Mouse (Mus musculus) gastrocnemius, postnatal 10 days (tissue): ENCODE data around the gene Bach1. TPM values are rescaled to one million over a fixed set of nuclear protein-coding genes. Genes with fewer than 3 reads are reported as not detected.

Experiments used
- DNase-seq: peaks from one replicate; pipeline ENCODE4 v3.0.0; 2021; ENCODE audit warnings: mixed read lengths
- total RNA-seq, 2 experiments: library from RNA; stranded (reverse); gene quantifications; 2 replicates each; pipeline ENCODE4 v1.2.3; 2021

The Bach1 gene
- total RNA-seq, 2 experiments from 2014 or later = 13.7 to 17.8 TPM

DNA sequence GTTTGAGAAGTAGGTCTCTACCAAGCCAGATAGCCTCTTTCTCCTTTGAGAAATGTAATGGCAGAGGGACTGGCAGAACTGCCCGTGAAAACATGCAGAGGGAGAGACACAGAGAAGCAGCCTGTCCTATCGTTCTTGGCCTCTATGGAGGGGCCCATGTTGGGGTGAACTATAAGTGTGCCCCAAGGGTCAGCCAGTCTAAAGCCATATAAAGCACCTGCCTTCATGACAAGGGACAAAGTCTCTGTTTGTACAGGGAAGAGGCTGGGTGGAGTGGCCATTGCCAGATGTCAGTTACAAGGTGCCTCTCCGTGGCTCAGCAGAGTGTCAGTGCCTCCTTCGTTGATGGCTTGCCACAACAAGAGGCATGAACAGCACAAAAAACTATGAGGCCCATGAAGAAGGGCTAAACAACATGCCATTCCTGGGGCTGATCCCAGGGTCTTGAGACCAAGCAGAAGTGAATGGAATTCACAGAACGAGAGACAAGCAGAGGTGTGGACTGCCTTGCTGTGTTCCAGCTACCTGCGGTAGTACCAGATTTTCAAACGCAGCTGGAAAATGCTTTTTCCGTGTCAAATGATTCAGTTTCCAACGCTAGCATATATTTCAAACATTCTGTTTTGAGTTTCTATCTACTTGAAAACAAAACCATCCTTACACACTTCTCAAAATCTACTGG lies 42.4 kb downstream of the Bach1 start:
- no peak for DNase-seq

DNA sequence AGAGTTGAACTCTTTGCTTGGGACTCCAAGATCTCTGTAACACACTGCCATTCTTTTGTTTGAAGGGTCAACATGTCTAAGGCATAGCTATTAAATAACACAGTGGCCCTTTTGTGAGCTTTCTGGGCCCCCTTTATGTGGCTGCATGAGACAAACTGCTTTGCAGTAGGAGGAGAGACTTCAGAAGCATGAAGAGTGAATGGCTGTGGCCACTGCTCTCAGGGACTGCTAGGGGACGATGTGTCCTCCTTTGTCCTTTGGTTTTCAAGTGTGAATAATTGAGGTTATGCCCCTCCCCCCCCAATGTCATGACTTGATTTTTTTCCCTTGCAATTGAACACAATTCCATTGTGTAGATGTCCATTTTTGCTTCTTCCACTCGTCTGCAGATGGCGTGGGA lies 44.9 kb downstream of the Bach1 start:
- DNase-seq = no peak

DNA sequence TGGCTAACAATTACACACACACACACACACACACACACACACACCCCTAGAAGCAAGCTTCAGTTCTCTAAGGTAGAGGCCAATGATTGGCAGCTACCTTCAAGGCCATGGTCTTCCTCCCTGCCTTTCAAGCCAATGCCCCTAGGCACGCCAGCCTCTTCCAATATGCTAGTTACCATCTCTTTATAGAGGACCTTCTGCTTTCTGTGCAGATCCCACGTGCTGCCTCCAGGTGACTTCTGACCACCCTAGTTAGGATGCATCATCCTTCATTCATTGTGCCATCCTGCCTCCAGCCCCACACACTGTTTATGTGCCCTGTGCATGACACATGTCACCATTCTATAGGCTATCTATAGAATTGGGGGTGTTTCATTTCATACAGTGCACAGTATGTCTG lies 45.6 kb downstream of the Bach1 start:
- DNase-seq = no peak

DNA sequence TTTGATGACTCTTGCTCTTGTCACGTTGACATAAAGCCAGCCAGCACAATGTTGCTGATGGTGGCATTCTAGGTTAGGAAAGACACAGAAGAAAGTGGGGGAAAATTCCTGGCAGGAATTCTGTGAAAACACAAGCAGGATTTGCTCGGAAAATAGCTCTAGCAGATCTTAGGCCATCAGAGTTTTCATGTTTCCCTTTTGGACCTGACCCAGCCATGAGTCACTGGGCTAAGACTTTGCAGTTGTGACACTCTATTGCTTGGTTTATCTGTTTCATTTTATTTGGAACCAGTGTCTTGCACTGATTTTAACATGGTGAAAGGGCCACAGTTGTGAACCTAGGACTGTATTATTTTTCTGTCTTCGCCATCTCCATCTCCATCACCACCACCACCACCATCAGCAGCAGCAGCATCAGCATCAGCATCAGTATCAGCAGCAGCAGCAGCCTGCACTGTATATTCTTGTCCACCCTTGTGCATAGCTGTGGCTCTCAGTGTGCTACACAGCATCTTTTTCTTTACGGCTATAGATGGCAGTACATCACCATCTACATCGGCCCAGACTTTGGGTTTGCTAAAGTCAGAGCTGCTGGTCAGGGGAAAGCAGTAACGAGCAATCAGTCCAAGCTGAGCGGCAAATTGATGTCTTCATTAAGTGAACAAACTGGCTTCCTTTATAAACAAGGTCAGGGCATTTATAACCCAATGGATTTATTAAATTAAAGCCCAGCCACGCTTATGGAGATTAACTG lies 46.6 kb downstream of the Bach1 start:
- DNase-seq = no peak

DNA sequence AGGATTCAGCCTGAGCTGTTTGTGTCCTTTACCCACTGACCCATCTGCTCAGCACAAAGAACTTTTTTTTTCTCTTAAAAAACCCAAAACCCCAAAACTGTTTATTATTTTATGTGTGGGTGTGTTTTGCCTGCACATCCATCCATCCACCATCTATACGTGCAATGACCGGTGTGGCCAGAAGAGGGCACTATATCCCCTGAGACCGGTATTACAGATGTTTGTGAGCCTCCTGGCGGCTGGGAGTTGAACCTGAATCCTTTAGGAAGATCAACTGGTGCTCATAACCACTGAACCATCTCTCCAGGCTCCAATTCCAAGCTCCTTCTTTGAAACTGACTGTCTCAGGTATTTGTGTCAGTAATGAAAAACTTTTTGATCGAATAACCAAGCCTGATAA lies 48.0 kb downstream of the Bach1 start:
- peak; percentile 72 for DNase-seq

DNA sequence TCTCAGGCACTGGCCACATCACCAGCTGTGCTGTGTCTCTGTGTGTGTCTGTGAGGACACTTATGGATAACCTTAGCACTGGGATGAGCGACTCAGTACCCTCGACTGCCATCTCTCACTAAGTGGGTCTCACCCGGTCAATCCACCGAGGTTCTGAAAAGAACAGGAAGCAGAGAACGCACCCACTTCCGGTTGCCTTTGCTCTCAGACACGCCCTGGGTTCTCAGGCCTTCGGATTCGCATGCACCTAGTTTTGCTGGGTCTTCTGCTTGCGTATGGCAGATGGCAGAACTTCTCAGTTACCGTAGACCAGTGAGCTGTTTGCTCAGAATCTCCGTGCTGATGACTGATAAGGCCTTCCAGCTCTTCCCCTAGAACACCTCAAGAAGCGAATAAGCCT lies 52.5 kb downstream of the Bach1 start:
- DNase-seq = no peak

DNA sequence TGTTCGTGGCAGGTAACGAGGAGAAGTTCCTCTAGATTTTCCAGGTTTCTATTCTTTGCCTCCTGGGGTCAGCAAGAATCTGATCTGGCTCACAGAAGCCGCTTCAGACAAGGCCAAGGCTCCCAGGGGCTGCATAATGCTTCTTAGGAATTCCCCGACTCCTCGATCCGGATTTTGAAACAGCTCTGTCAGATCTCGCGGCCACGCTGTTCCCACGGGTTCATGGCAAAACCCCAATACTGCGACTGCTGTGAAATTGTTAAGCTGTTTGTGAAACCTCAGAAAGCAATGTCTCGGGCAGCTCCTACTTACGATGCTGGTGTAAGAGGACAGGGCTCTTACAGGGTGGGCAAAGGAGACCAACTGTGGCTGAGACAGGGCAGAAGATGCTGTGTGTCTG lies 53.7 kb downstream of the Bach1 start:
- DNase-seq = no peak

DNA sequence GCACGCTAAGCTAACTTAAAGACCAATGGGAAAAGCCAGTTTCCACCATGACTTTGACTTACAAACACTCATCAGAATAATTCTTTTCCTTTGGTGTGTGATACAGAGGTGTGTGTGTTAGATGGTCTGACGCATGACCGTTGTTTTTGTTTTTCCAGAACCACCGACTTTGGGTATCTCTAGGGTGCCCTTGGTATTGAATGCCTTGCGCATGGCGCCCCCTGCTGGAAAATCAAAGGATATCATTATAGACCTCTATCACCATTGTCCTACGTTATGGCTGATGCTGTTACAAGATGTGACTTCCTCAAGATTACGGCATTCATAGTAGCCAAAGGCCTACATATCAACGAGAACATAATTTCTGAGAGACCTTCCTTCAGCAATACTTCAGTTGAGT lies 56.1 kb downstream of the Bach1 start:
- DNase-seq = peak; percentile 78

DNA sequence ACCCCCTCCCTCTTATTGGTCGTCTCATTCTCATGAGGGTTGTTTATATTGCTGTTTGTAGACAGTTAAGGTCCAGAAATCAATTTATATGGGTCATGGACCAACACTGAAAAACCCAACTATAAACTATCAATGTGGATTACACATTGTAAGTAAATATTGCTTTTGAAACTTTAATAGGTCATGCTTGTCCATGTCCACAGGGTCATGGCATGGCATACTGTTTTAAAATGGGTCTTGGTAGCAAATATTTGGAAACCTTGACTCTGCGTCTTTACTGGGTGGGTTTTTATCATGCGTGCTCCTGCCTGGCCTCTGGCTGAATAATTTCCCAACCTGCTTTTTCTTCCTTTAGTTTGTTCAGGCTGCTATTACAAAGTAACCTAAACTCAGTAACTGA lies 57.2 kb downstream of the Bach1 start:
- no peak for DNase-seq

DNA sequence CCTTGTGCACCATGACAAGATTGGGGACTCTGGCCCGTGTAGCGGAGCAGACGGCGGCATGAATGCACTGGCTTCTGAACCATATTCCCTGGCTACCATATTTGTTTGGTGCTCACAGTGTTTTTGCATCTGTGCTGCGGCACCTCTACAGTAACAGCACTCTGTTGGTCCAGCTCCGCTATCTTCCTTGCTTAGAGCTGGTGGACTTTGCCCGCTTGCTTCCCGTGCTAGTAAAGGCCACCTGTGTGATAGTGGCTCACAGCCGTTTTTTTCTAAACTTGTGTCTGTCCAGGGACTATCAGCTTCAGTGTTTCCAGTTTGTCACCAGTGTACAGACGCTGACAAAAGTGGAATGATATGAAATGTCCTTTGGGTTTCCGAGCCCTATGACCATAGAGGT lies 59.3 kb downstream of the Bach1 start:
- DNase-seq = no peak

DNA sequence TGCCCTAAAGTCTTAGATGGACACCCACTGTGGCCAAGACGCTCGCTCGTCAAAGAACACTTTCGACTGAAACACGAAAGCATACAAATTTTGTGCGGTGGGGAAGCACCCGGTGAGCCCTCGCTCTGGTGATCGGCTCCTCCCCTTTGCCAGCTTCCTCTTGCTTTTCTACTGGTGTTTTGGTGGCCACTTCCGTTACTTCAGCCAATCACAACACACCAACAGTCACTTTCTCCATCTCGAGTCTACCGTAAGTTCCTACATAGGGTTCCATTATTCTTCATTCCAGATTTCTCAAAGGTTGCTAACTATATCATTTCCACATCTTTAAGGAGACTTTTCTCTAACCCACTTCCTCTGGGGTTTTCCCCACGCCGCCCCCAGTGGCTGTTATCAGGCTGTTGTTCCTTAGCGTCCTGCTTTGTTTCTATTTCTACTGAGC lies 65.9 kb downstream of the Bach1 start:
- no peak for DNase-seq

DNA sequence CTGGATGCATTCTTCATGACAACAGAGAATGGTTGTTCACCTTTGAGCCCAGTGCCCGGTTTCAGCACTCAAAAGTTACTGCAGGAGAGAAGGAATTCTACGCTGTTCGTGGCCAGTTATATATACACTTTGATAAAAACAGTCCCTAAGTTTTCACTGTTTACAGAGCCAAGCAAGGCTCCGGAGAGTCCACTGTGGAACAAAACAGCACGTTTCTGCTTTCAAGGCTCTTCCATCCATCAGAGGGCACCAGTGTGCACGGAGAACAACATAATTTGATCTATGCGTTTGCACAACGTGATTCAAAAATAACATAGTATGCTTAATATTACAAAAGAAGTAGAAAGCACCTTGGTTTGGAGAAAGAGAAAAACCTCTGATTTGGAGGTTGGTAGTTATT lies 67.2 kb downstream of the Bach1 start:
- DNase-seq = no peak

DNA sequence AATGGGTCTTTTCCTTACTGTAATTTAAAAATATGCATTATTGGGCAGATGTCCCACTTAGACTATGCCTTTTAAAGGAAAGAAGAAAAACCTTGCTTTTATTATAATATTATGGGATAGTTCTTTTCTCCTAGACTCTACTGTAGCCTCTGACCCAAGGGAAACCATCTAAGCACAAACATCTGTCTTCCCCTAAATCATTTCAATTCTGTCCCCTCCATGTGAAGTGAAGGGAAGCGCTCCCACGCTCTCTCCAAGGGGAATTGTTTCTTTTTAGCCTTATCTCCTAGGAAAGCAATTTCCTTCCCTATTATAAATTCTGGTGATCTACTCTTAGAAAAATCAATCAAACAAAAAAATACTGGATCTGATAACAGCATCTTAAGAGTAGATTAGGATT lies 71.8 kb downstream of the Bach1 start:
- DNase-seq = no peak

DNA sequence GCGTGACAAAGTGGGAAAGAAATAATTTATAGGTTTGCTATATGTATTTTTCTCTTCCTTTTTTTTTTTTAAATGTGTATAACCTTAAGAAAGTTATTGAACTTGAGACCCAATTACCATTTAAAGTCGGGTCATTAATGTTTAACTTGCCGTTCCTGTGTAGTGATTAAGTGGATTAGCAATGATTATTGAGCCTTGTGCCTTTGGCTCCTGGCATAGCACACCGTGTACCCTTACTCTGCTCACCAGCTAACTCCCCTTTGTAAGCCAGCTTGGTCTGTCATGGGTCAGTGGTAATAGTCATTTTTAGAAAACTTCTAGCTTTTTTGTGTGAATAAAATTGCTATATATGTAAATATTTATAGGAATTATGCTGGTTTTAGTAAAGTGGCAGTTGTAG lies 73.2 kb downstream of the Bach1 start:
- no peak for DNase-seq

DNA sequence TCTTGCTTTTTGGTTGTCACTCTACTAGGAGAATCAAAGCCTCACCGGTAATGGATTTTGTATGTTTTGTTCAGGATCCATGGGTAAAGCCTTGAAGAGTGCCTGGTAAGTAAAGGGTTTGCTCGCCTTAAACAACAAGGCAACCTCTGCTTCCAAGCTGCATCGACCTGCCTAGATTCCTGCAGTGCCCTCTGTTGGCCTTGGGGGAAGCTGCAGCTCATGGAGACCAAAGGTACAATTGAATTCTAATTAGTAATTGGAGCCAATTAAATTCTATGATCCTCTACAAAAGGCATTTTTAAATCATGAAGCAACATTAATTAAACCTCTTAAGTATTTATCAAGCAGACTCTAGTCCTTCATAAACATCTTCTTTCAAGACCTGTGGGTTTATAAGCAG lies 75.7 kb downstream of the Bach1 start:
- DNase-seq = no peak

DNA sequence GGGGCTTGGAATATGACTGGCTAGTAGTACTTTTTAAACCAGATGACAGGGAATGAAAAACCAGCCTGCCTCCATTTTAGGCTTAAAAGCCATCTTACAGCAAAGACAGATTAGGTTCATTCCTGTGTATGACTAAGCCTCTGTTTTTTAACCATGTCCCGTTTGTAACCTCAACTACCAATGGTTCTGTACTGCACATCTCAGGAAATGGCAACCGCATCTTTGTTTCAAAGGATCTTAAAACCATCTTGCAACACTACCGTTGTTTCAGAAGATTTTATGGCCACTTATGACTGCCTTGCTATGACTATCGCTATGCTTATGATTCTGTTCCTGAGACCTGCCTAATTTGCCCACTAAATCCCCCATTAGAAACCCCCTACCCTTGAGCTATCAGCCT lies 78.6 kb downstream of the Bach1 start:
- no peak for DNase-seq

DNA sequence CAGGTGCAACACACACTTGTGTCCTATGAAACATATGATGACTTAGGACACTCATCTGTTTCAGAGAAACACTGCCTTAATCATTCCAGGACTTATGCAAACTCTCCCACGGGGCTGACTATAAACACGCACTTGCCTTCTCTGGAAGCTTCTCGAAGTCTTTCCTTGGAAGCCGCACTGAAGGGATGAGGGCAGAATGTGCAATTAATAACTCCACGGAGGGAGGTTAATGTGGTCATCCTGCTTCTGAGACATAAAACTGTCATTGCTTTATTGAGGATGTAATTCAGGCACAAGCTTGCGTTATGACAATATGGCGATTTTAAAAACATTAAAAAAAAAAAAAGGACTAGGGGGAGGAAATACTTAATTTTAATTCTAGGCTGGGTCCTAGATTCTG lies 82.9 kb downstream of the Bach1 start:
- DNase-seq = no peak

Other genes with a start within 250 kb of the Bach1 start
- gene Usp16, start 244.2 kb upstream of the Bach1 start, total RNA-seq = 10 to 100 TPM; 28.5 to 33.7 TPM
- 100 to 1,000 TPM; 163 to 164 TPM for gene Cct8, start 203.1 kb upstream of the Bach1 start, total RNA-seq
- 10 to 100 TPM; 40.8 to 51.4 TPM for gene Map3k7cl, start 145.6 kb upstream of the Bach1 start, total RNA-seq